Mouse (Mus musculus): ENCODE measurements at regions not wholly inside any gene's neighbourhood (a gene's known extent, or its start where the extent isn't known, plus 50 kb on each side); places are given as distances from the start of the nearest gene placed in this dataset.

GRCm38 (mm10) chr11:64187488-64188444, 108.5 kb upstream of the Cox10 start:
- H3K4me3 ChIP-seq (ENCODE audit: low read depth, low read length): no peak overlapping the region
- H3K4me1 ChIP-seq (ENCODE audit: control insufficient read depth, insufficient read depth): no peaks in the 10 kb centered on the region
- ATAC-seq (ENCODE audit: insufficient read depth, low read depth) (no peak), DNase-seq (ENCODE audit: low spot score) (no peak)
- no peak overlapping the region for H3K9ac ChIP-seq (replicated peaks; ENCODE audit: low read depth, low read length)
- TF ChIP-seq CTCF (IDR thresholded peaks at IDR 0.05; ENCODE audit: low read depth): no peak
- no peak for TF ChIP-seq EP300 (IDR thresholded peaks at IDR 0.05; ENCODE audit: low read depth)
- H3K27me3 ChIP-seq (ENCODE audit: control insufficient read depth, insufficient read depth, low read length): 0 out of 2 replicates have a peak, but pooled peaks cover 3% of the 10 kb centered on the region
- no peaks in the 10 kb centered on the region for H3K9me3 ChIP-seq (replicated peaks; ENCODE audit: control insufficient read depth, low read length)
- 73% methylated on average over 9 of the region's 9 CpGs for WGBS
- no peaks in the 10 kb centered on the region for H3K36me3 ChIP-seq (replicated peaks; ENCODE audit: control insufficient read depth, insufficient read depth, low read length)
- H3K27ac ChIP-seq (ENCODE audit: low read depth): no peak overlapping the region
- no peak overlapping the region for H3K4me2 ChIP-seq (ENCODE audit: low read depth, low read length)

DNA sequence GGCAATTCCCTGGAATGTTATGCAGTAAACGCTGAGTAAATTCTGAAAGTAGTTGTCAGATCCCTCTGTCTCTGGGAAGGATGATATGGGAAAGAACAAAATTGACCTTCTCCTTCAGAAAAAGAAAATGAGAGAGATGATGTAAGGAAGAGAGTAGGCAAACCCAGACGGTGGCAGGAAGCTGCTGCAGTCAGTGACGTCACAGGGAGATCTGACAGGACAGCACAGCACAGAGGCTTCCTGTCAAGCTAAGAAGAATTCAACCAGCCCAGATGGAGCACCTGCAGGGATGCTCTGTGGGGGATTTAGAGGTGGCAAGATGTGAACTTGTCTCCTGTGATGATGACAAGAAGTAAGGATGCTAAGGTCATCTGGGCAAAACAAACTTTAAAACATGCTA, 107.7 kb upstream of the Cox10 start:
- WGBS: 45% methylated on average over 3 of the region's 3 CpGs
- DNase-seq (ENCODE audit: low spot score) (no peak), ATAC-seq (ENCODE audit: insufficient read depth, low read depth) (no peak)
- Histone ChIP-seq H3K4me1 (ENCODE audit: control insufficient read depth, insufficient read depth) (no peaks in the 10 kb centered on the region), H3K4me3 (ENCODE audit: low read depth, low read length) (no peak overlapping the region), H3K9me3 (replicated peaks; ENCODE audit: control insufficient read depth, low read length) (no peaks in the 10 kb centered on the region), H3K9ac (replicated peaks; ENCODE audit: low read depth, low read length) (no peak overlapping the region), H3K4me2 (ENCODE audit: low read depth, low read length) (no peak overlapping the region), H3K27me3 (ENCODE audit: control insufficient read depth, insufficient read depth, low read length) (0 out of 2 replicates have a peak, but pooled peaks cover 3% of the 10 kb centered on the region), H3K27ac (ENCODE audit: low read depth) (no peak overlapping the region), H3K36me3 (replicated peaks; ENCODE audit: control insufficient read depth, insufficient read depth, low read length) (no peaks in the 10 kb centered on the region)
- TF ChIP-seq CTCF (IDR thresholded peaks at IDR 0.05; ENCODE audit: low read depth): no peak
- no peak for TF ChIP-seq EP300 (IDR thresholded peaks at IDR 0.05; ENCODE audit: low read depth)

DNA sequence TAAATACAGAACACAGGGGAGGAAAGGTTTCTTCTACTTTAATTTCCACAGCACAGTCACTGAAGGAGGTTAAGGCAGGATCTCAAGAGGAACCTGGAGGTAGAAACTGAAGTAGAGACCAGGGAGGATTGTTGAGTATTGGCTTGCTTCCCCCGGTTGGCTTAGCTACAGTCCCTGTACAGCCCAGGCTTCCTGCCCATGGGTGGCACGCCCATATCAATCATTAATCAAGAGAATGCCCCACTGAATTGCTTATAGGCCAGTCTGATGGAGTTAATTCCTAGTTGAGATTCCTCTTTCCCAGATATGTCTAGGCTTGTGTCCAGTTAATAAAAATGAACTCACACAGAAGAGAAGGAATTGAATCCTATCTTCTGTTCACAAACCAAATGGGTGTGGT, 107.3 kb upstream of the Cox10 start:
- no peaks in the 10 kb centered on the region for H3K36me3 ChIP-seq (replicated peaks; ENCODE audit: control insufficient read depth, insufficient read depth, low read length)
- 0 out of 2 replicates have a peak, but pooled peaks cover 3% of the 10 kb centered on the region for H3K27me3 ChIP-seq (ENCODE audit: control insufficient read depth, insufficient read depth, low read length)
- WGBS: 68% methylated on average over 2 of the region's 2 CpGs
- H3K4me3 ChIP-seq (ENCODE audit: low read depth, low read length): no peak overlapping the region
- no peak for DNase-seq (ENCODE audit: low spot score)
- H3K27ac ChIP-seq (ENCODE audit: low read depth): no peak overlapping the region
- H3K4me2 ChIP-seq (ENCODE audit: low read depth, low read length): no peak overlapping the region
- no peaks in the 10 kb centered on the region for H3K4me1 ChIP-seq (ENCODE audit: control insufficient read depth, insufficient read depth)
- H3K9ac ChIP-seq (replicated peaks; ENCODE audit: low read depth, low read length): no peak overlapping the region
- ATAC-seq (ENCODE audit: insufficient read depth, low read depth): no peak
- no peaks in the 10 kb centered on the region for H3K9me3 ChIP-seq (replicated peaks; ENCODE audit: control insufficient read depth, low read length)
- no peak for TF ChIP-seq EP300 (IDR thresholded peaks at IDR 0.05; ENCODE audit: low read depth)
- TF ChIP-seq CTCF (IDR thresholded peaks at IDR 0.05; ENCODE audit: low read depth): no peak

DNA sequence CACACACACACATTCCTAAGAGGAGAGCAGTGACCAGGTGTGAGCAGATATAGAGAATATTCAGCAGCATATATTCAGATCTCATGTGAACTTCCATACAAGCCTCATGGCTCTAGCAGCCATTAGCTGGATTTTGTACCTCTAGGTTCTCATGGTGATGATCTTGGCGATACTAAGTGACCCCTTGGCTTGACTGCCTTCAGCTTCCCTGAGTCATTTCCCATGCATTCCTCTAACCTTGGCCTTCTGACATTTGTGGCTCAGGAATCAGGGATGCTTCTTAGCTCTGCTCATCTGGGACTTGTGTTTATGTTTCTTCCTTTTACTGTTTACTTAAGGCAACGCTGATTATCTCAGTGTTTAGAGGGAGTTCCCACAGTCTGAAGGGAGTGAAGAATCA, 100.8 kb upstream of the Cox10 start:
- Histone ChIP-seq H3K36me3 (replicated peaks; ENCODE audit: control insufficient read depth, insufficient read depth, low read length) (no peaks in the 10 kb centered on the region), H3K9me3 (replicated peaks; ENCODE audit: control insufficient read depth, low read length) (no peaks in the 10 kb centered on the region), H3K9ac (replicated peaks; ENCODE audit: low read depth, low read length) (no peak overlapping the region), H3K27ac (ENCODE audit: low read depth) (no peak overlapping the region), H3K4me3 (ENCODE audit: low read depth, low read length) (no peak overlapping the region), H3K27me3 (ENCODE audit: control insufficient read depth, insufficient read depth, low read length) (no peaks in the 10 kb centered on the region), H3K4me1 (ENCODE audit: control insufficient read depth, insufficient read depth) (no peaks in the 10 kb centered on the region), H3K4me2 (ENCODE audit: low read depth, low read length) (no peak overlapping the region)
- TF ChIP-seq CTCF (IDR thresholded peaks at IDR 0.05; ENCODE audit: low read depth): no peak
- TF ChIP-seq EP300 (IDR thresholded peaks at IDR 0.05; ENCODE audit: low read depth): no peak
- WGBS: 22% methylated on average over 2 of the region's 2 CpGs
- DNase-seq (ENCODE audit: low spot score) (no peak), ATAC-seq (ENCODE audit: insufficient read depth, low read depth) (no peak)

DNA sequence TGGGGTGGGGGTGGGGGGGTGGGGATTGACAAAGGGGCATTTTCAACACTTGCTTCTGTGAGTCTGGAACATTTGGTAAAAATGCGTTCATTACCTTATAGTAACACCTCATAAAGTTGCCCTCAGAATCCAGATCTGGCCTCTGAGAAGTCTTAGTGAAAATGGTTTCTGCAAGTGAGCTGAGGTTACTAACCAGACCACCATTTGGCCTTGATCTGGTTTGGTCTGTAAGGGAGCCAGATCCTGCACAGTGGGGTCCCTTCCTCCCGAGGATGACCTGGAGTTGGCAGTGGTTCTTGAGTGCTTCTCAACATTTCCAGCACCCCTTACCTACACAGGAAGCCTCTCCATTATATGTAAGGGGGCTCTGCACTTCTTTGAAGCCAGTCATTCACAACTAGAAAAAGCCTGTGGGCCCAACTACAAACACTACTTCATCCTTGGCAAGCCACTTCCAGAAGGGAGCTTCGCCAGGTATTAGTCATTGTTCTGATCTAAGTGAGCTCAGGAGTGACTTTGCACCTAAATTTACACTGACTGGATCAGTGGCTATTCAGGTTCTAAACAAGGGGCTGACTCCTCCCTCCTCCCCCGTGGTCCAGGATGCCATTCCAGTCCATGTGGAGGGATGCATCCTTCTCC, 94.3 kb upstream of the Cox10 start:
- Histone ChIP-seq H3K36me3 (replicated peaks; ENCODE audit: control insufficient read depth, insufficient read depth, low read length) (no peaks in the 10 kb centered on the region), H3K27ac (ENCODE audit: low read depth) (no peak overlapping the region), H3K9ac (replicated peaks; ENCODE audit: low read depth, low read length) (no peak overlapping the region), H3K4me2 (ENCODE audit: low read depth, low read length) (no peak overlapping the region), H3K4me3 (ENCODE audit: low read depth, low read length) (no peak overlapping the region), H3K9me3 (replicated peaks; ENCODE audit: control insufficient read depth, low read length) (no peaks in the 10 kb centered on the region), H3K4me1 (ENCODE audit: control insufficient read depth, insufficient read depth) (no peaks in the 10 kb centered on the region), H3K27me3 (ENCODE audit: control insufficient read depth, insufficient read depth, low read length) (no peaks in the 10 kb centered on the region)
- no peak for TF ChIP-seq CTCF (IDR thresholded peaks at IDR 0.05; ENCODE audit: low read depth)
- no peak for TF ChIP-seq EP300 (IDR thresholded peaks at IDR 0.05; ENCODE audit: low read depth)
- ATAC-seq (ENCODE audit: insufficient read depth, low read depth) (no peak), DNase-seq (ENCODE audit: low spot score) (no peak)
- WGBS: 40% methylated on average over 4 of the region's 4 CpGs
